Mouse (Mus musculus) cerebellum, adult 8-10 months (tissue): ENCODE data around the gene Gm21627.
"Not testable (repeated sequence)": the region's sequence is repeated elsewhere in the genome, so short reads cannot be mapped to it uniquely, and the experiment has no call there.

Experiments
- DNase-seq: peaks from one replicate; pipeline ENCODE4 v3.0.0; 2022

Gene Gm21627

GRCm38 (mm10) chrY:63228127-63228526 is at the start of gene Gm21627:
Gene Gm21627, plus strand, starts transcription at chrY:63228427.
- not testable (repeated sequence) for DNase-seq
